Mouse (Mus musculus) hindbrain, embryonic 14.5 days (tissue): ENCODE measurements around the gene Pcnp. TPM values are rescaled to one million over a fixed set of nuclear protein-coding genes. Genes with fewer than 3 reads are reported as not detected.

Experiments
- ATAC-seq: fragments of 200-750 bp; cut with Nextera tagmentation; 2 replicates; pipeline ENCODE4 v1.8.0; 2017; ENCODE audit warnings: moderate number of reproducible peaks, mild to moderate bottlenecking, moderate TSS enrichment, moderate library complexity; ENCODE audit not compliant: low FRiP score
- DNase-seq: peaks from one replicate; pipeline ENCODE4 v3.0.0-alpha.2; 2015; ENCODE audit warnings: low spot score
- H3K27ac ChIP-seq: fragments of 300-500 bp; sonication (generic); 2 replicates; pipeline ENCODE4 v1.5.1; 2014; ENCODE audit warnings: mild to moderate bottlenecking, moderate library complexity
- H3K27me3 ChIP-seq: fragments of 300-500 bp; sonication (generic); 2 replicates; pipeline ENCODE4 v1.6.1; 2014; ENCODE audit warnings: mild to moderate bottlenecking, low read length, mixed read lengths; ENCODE audit not compliant: control insufficient read depth, insufficient read depth
- H3K36me3 ChIP-seq: fragments of 300-500 bp; sonication (generic); replicated peaks from 2 replicates; pipeline ENCODE4 v1.6.1; 2014; ENCODE audit not compliant: control insufficient read depth, insufficient read depth
- H3K4me1 ChIP-seq: fragments of 300-500 bp; sonication (generic); replicated peaks from 2 replicates; pipeline ENCODE4 v1.6.1; 2014; ENCODE audit warnings: antibody characterized with exemption, low read length, mixed read lengths; ENCODE audit not compliant: control insufficient read depth, insufficient read depth
- H3K4me2 ChIP-seq: fragments of 300-500 bp; sonication (generic); replicated peaks from 2 replicates; pipeline ENCODE4 v1.6.1; 2014; ENCODE audit warnings: mild to moderate bottlenecking, moderate library complexity
- H3K4me3 ChIP-seq: fragments of 300-500 bp; sonication (generic); replicated peaks from 2 replicates; pipeline ENCODE4 v1.5.1; 2014; ENCODE audit warnings: mild to moderate bottlenecking, low read length
- H3K9ac ChIP-seq: fragments of 300-500 bp; sonication (generic); 2 replicates; pipeline ENCODE4 v1.6.1; 2014
- H3K9me3 ChIP-seq: fragments of 300-500 bp; sonication (generic); 2 replicates; pipeline ENCODE4 v1.6.1; 2016; ENCODE audit warnings: low read length; ENCODE audit not compliant: control insufficient read depth
- WGBS: fragments of 180-500 bp; shearing (Covaris S2); extraction: QIAGEN DNeasy Blood & Tissue Kit; methylation state at CpG from one replicate; pipeline ENCODE4 v1.1.7; 2014; 5-methylcytosine and 5-hydroxymethylcytosine counted together
- polyA plus RNA-seq: library from polyadenylated mRNA; unstranded; fragments of >200 nt; fragmentation: Nextera tagmentation; extraction: Ambion mirVana; gene quantifications from 2 replicates; pipeline ENCODE4 v1.2.1, GENCODE M21; 2014

Gene Pcnp
- polyA plus RNA-seq, 1 experiment from 2014 or later = 214 TPM

DNA sequence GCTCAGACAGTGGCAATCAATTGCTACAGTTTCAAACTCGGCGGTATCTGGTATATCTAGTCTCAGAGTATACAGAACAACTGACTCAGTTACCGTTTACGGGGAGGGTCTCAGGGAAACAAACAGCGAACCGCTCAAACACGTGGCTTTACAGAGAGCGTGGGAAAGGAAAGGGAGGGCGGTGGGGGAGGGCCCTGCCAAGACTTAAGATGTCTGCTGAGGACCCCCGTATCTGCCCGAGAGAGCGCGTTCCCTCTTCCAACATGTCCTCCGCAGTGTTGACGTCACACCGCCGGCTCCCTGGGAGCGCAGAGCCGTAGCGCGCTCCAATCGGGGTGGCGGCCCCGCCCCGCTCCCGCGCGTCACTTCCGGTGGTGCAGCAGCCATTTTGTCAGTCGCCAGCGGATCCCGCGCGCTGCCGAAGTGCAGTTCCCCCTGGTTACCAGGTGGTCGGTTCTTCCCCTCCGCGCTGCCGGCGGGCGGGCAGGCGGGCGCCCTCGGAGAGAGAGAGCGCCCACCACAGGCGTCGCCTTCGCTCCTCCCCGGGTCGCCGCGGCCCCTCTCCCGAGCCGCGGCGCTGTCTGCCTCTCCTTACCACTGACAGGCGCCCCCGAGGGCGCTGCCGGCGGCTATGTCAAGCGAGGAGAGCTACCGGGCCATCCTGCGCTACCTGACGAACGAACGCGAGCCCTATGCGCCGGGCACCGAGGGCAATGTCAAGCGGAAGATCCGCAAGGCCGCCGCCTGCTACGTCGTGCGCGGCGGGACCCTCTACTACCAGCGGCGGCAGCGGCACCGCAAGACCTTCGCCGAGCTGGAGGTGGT, 55.9 kb downstream of the Pcnp start, which contains the start of gene Zbtb11:
TSS of gene Zbtb11 (plus strand) at position 453 of the 825 bp plus-strand sequence.
- H3K4me2 ChIP-seq = peak within 1 kb of the TSS; percentile 69
- ATAC-seq = peak; percentile 99
- H3K4me1 ChIP-seq = peaks cover 21% of the 10 kb centered on the region
- peak; percentile 100 for DNase-seq
- under 1% methylated on average over 73 of the region's 86 CpGs for WGBS
- peaks cover 42% of the 10 kb centered on the region for H3K36me3 ChIP-seq
- no peaks in the 10 kb centered on the region for H3K9me3 ChIP-seq
- H3K4me3 ChIP-seq = peak within 1 kb of the TSS; percentile 100
- H3K27me3 ChIP-seq = no peaks in the 10 kb centered on the region
- H3K9ac ChIP-seq = peak within 1 kb of the TSS; percentile 92
- peak within 1 kb of the TSS; percentile 89 for H3K27ac ChIP-seq

DNA sequence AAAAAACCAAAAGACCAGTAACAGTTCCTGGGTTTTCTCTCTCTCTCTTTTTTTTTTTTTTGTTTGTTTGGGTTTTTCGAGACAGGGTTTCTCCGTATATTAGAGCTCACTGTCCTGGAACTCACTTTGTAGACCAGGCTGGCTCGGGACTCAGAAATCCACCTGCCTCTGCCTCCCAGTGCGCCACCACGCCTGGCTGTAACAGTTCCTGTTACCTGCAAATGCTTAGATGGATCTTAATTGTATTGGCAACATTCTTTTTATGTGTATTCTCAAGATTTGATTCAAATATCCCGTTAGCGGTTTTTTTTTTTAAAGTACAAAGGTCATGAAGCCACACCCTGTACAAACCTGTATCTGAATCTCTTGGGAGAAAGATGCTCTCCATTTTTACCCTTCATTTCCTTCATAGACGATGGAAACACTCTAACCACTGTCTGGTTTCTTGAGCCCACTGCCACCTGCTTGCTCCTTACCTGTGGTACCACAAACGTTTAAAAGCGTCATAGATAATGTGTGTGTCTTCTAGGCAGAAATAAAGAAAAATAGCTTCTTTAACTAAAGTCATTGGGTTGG, 56.8 kb downstream of the Pcnp start:
- Histone ChIP-seq H3K4me2 (peak overlapping the region; percentile 69), H3K36me3 (peaks cover 44% of the 10 kb centered on the region), H3K27me3 (no peaks in the 10 kb centered on the region), H3K4me1 (peaks cover 23% of the 10 kb centered on the region), H3K9me3 (no peaks in the 10 kb centered on the region), H3K9ac (peak overlapping the region; percentile 46; the same call in 1 of the 2 replicates), H3K4me3 (peak overlapping the region; percentile 100), H3K27ac (peak overlapping the region; percentile 50)
- DNase-seq = no peak
- no peak for ATAC-seq
- 59% methylated on average over 10 of the region's 10 CpGs for WGBS

DNA sequence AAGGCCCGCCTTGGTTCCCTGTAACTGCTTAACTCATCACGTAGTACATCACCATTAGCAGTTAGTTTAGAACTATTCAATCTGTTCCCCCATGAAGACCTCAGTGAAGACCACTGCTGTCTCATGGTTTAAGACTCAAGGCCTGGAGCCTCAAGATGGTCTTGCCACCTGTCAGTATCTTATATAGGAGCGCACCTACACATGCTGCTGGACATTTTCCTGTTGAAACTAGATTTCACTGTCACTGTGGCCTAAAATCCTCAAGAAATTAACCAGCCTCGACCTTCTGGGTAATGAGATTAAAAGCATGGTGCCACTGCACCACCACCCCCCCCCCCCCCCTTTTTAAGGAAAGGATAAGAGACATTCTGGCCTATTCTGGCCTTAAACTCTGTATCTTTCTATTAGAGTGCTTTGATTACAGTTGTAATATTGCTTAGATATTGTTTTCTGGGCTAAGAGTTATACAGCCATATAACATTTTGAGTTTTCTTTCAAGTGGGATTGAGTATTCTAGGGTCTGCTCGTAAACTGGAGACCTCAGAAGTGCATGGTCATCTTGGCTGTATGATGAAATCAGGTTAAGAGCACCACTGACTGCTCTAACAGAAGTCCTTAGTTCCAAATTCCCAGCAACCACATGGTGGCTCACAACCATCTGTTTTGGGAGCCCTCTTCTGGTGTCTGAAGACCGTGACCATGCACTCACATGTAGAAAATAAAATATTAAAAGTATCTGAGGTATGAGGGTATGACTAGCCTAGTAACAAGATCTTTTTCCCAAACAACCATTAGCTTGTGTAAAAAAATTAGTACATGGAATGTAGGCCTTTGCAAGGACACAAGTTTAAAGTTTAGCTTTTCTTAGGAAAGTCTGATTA, 57.6 kb downstream of the Pcnp start:
- Histone ChIP-seq H3K4me2 (no peak overlapping the region), H3K4me3 (no peak overlapping the region), H3K9me3 (no peaks in the 10 kb centered on the region), H3K36me3 (peaks cover 48% of the 10 kb centered on the region), H3K9ac (no peak overlapping the region), H3K27me3 (no peaks in the 10 kb centered on the region), H3K4me1 (peaks cover 29% of the 10 kb centered on the region), H3K27ac (no peak overlapping the region)
- no peak for DNase-seq
- no peak for ATAC-seq
- WGBS = 81% methylated on average over 6 of the region's 6 CpGs

- WGBS = over 99% methylated on average over 5 of the region's 5 CpGs
Measured at GRCm38 (mm10) chr16:55970416-55970815, 59.1 kb downstream of the Pcnp start.

DNA sequence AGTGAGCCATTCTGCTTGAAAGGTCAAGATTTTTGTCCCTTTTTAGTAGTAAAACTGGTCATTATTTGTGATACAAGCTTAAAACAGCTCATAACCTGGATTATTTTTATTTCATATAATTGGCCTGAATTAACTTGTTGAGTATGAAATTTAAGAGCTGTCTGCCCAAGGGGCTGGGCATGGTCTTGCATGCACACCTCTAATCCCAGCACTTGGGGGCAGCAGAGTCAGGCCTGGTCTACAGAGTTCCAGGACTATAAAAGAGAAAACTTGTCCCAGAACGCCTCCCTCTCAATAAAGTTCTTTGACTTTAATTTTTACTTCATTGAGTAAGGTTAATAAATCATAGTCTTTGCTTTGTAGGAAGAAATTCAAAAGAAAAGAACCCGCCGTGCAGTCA, 60.4 kb downstream of the Pcnp start:
- Histone ChIP-seq H3K4me2 (no peak overlapping the region), H3K4me3 (no peak overlapping the region), H3K9ac (no peak overlapping the region), H3K36me3 (peaks cover 48% of the 10 kb centered on the region), H3K4me1 (peaks cover 13% of the 10 kb centered on the region), H3K9me3 (no peaks in the 10 kb centered on the region), H3K27me3 (no peaks in the 10 kb centered on the region), H3K27ac (no peak overlapping the region)
- whole genome bisulfite sequencing = 80% methylated on average over 3 of the region's 3 CpGs
- DNase-seq (peak; percentile 55), ATAC-seq (no peak)

More at GRCm38 (mm10) chr16:55970416-55970815, 59.1 kb downstream of the Pcnp start:
- ATAC-seq = no peak
- Histone ChIP-seq H3K9ac (no peak overlapping the region), H3K4me2 (no peak overlapping the region), H3K4me3 (no peak overlapping the region), H3K36me3 (peaks cover 48% of the 10 kb centered on the region), H3K9me3 (no peaks in the 10 kb centered on the region), H3K27me3 (no peaks in the 10 kb centered on the region), H3K4me1 (peaks cover 19% of the 10 kb centered on the region), H3K27ac (no peak overlapping the region)
- DNase-seq = no peak

GRCm38 (mm10) chr16:55967221-55967620, 62.3 kb downstream of the Pcnp start:
- peak overlapping the region; percentile 82 for H3K4me2 ChIP-seq
- H3K27ac ChIP-seq = no peak overlapping the region
- peaks cover 41% of the 10 kb centered on the region for H3K36me3 ChIP-seq
- ATAC-seq (no peak), DNase-seq (no peak)
- WGBS = 44% methylated on average over 1 of the region's 1 CpGs
- H3K9ac ChIP-seq = peak overlapping the region; percentile 88
- H3K4me1 ChIP-seq = peaks cover 9% of the 10 kb centered on the region
- no peaks in the 10 kb centered on the region for H3K9me3 ChIP-seq
- no peaks in the 10 kb centered on the region for H3K27me3 ChIP-seq
- peak overlapping the region; percentile 70 for H3K4me3 ChIP-seq

DNA sequence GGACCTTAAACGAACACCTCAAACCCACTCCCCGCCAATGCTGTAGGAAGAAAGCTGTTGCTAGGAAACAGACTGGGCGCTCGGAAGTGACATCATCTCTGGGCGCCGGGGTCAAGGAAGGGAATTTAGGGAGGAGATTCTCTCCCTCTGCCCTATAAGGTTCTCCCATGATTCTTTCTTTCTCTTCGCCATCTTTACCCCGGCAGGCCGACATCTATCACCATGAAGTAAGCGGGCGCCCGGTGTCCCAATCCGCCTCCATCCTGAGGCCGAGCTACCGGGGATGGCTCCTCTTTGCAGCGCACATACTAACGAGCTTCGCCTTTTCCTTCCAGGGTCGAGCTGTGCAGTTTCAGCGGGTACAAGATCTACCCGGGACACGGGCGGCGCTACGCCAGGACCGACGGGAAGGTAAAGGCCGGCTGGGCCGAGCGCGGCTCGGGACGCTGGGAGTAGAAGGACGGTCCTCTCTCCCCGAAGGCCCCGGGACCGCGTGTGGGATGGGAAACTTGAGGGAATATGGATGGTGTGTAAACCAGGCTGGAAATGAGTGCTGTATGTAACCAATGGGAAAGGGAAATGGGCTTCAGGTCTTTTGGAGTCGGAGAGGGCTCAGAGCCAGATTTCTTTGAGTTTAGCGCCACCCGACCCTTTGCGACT, 63.2 kb downstream of the Pcnp start, which contains the start of gene Rpl24:
TSS of gene Rpl24 (plus strand) at position 64 of the 660 bp plus-strand sequence.
- Histone ChIP-seq H3K27me3 (no peaks in the 10 kb centered on the region), H3K4me1 (peaks cover 9% of the 10 kb centered on the region), H3K9ac (peak within 1 kb of the TSS; percentile 88), H3K27ac (peak within 1 kb of the TSS; percentile 88), H3K9me3 (no peaks in the 10 kb centered on the region), H3K4me3 (peak within 1 kb of the TSS; percentile 70), H3K36me3 (peaks cover 32% of the 10 kb centered on the region), H3K4me2 (peak within 1 kb of the TSS; percentile 82)
- 2% methylated on average over 42 of the region's 42 CpGs for WGBS
- DNase-seq = peak; percentile 99
- ATAC-seq = peak; percentile 94

DNA sequence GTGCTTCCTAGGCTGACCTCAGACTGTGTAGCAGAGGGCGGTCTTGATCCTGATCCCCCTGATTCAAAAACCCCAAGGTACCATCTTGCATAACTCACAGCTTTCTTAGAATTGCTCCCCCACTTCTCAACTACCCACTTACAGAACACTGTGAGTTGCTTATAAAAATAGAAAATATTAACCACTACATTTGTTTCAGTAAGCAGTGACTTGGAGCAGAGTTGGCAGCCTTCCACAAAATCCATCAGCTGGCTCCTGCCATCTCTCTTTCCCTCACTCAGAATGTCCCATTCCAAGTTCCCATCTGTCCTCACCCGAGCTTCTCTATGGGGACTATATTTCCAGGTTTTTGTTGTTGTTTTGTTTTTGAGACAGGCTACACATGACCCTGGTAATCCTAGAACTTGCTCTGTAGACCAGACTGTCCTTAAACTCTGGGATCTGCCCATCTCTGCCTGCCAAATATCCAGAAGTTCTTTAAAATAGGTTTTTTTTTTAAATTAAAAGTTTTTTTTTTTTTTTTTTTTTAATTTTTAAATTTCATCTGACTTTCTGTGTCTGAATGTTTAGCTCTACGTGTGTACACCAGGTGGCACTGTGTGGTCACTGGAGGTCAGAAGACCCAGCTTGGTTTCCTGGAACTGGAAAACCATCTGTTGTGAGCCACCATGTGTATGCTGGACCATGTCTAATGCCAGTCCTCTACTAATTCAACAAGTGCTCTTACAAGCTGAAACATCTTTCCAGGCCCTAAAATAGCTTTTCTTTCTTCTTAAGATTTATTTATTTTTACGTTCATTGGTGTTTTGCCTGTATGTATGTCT, 65.2 kb downstream of the Pcnp start:
- peaks cover 12% of the 10 kb centered on the region for H3K36me3 ChIP-seq
- WGBS = 70% methylated on average over 4 of the region's 4 CpGs
- H3K9me3 ChIP-seq = no peaks in the 10 kb centered on the region
- H3K9ac ChIP-seq = no peak overlapping the region
- no peak overlapping the region for H3K4me2 ChIP-seq
- no peak overlapping the region for H3K4me3 ChIP-seq
- no peak overlapping the region for H3K27ac ChIP-seq
- DNase-seq = peak; percentile 58
- H3K4me1 ChIP-seq = peaks cover 9% of the 10 kb centered on the region
- no peaks in the 10 kb centered on the region for H3K27me3 ChIP-seq
- ATAC-seq = no peak
